Mouse (Mus musculus): Measurements from ENCODE around the gene Ccdc116.

Ccdc116 gene

DNA sequence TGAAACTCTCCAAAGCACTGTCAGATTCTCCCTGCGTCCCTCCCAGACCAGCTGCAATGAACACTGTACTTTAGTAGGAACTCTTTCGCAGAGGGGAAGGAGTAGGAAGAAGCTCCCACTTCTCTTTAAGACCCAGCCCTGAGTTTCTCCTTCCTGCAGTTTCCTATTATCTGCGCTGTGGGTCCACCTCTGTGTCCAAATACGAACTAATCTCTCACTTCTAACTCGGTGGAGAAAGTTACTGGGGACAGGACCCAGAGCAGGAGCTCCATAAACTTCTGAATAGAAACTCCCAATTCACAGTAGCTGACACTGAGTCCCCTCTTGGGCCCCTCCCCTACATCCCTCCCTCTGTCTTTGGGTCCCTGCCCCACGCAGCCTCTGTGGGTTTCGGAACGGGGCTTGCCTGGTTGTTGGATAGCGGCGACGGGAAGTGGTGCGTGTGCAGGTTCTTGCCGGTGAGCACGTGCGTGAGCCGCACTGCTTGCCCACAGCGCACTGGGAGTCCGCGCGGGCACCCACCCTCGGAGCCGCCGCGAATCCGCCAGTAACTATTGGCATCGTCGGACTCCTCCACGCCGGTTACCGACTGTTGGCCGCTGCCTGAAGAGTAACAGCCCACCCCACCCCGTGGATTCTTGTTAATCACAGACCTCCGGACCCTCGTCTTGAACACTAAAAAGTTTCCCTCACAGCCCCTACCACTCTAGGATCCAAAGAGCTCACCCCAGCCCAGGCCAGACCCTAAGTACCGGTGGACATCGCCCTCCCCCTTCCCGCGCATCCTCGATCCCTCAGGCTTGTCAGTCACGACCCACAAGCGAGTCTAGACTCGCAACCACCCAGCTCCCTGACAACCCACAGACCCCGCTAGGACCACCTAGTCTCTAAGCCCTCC, 15.6 kb downstream of the Ccdc116 start:
- peak; percentile 54 for DNase-seq (ENCODE audit: low spot score)

DNA sequence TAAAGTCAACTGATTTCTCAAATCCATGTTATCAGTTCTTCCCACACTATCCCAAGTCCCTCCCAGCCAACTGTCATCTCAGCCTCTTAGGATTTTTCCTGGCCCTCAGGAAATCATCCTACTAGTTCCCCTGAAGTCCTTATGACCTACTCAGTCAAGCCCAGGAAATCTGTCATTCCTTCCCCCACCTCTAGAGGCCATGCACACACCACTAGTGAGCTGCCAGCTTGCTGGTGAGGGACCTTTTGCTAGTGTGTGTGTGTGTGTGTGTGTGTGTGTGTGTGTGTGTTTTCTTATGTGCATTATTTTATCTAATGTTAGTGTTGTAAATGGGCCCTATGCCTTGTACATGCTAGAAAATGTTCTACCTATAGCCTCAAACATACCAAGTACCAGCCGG, 19.7 kb downstream of the Ccdc116 start:
- no peak for DNase-seq (ENCODE audit: low spot score)

DNA sequence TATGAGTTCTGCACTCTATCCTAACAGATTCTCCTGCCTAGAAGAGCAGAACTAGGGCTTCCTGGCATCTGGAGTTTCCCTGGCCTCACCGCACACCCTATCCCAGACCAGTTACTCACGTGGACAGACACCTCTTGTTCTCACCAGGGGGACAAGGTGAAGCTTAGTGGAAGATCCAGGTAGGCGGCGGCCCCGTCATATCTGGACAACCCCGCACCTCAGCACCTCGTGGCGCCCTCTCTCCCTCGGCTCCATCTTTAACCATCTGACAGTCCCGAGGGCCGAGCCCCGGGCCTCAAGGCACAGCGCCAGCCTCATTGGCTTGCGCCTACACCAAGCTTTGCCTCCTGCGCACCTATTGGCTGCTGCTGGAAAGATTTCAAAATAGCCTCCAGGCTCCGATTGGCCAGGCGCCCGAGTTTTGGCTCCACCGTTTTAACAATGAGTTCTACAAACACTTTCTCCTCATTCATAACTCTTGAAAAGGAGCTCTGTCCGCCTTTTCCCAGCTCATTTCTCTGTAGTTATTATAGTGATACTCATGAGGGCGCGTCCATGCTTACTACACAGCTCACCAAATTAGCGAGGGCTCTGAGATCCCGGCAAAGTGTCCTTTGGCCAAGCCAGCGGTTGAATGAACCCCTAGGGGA, 22.0 kb downstream of the Ccdc116 start, which contains the start of gene 2610318N02Rik:
2610318N02Rik (minus strand) TSS at position 297 of the 650 bp plus-strand sequence.
- DNase-seq (ENCODE audit: low spot score), result peak; percentile 79

DNA sequence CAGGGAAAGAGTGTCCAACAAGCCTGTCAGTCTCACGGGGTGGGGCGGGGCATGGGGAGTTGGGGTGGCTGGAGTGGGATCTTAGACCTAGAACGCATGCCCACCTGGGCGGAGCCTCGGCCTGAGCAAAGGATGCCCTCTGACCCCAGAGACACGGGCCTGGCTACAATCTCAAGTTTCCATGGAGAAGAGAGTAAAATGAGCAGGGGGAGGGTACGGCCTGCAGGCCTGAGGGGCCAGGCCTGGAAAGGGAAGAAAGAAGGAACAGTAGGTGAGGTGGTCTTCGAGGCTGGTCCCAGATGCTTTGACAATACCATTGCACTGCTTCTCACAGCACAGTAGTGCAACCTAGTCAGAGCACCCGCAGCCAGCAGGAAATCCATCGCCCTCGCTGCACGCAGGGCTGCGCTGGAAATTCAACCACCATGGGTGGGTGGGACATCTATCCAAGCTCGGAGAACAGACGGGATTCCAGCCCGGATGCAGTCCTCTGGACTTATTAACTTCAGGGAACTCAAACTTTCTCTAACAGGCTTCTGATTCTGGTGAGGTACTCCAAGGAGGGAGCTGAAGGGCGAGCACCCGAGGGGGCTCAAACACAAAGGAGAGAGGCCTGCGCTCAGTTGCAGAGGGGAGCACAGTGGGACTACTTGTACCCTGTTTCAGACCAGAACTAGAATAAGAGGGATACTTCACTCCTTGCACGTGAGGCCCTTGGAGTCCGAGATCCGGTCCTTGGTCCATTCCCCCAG, 22.7 kb downstream of the Ccdc116 start:
- no peak for DNase-seq (ENCODE audit: low spot score)

DNA sequence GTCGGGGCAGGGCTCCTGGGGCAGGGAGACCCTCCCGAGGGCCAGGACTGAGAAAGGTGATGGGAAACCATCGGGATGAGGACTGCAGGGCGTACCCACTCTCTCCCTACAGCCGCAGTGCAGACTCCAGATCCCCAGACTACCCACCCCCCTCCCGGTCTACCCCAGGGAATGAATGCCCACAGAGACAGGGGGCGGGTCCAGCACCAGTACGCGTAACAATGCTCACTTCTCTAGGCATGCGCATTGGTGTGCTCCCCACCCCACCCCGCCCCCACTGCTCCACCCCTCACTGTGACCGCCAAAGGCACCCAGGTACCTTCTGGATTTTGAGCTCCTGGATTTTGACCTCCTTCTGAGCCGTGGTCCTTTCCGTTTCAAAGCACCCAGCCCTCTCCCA, 25.5 kb downstream of the Ccdc116 start:
- no peak for DNase-seq (ENCODE audit: low spot score)

DNA sequence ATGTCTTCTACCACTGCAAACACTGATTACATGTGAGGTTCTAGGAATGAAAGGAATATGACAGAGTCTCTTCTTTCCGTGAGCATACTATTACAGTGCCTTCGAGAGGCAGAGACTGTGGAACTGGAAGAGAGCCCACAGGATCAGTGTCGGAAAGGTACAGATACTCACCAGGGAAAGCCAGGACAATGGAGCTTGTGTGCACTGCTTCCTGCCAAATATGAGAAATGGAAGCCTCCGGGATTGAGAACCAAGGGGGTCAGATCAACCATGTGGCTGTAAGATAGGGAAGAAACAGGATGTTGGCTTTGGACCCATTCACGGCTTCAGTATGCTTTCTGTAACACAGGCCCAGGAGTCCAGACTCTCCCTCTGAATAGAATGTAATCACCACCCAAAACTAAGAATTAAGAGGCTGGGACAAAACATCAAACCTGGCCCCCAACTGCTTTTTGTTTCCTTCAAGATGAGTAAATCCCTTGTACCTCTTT, 29.7 kb downstream of the Ccdc116 start:
- DNase-seq (ENCODE audit: low spot score), result no peak

DNA sequence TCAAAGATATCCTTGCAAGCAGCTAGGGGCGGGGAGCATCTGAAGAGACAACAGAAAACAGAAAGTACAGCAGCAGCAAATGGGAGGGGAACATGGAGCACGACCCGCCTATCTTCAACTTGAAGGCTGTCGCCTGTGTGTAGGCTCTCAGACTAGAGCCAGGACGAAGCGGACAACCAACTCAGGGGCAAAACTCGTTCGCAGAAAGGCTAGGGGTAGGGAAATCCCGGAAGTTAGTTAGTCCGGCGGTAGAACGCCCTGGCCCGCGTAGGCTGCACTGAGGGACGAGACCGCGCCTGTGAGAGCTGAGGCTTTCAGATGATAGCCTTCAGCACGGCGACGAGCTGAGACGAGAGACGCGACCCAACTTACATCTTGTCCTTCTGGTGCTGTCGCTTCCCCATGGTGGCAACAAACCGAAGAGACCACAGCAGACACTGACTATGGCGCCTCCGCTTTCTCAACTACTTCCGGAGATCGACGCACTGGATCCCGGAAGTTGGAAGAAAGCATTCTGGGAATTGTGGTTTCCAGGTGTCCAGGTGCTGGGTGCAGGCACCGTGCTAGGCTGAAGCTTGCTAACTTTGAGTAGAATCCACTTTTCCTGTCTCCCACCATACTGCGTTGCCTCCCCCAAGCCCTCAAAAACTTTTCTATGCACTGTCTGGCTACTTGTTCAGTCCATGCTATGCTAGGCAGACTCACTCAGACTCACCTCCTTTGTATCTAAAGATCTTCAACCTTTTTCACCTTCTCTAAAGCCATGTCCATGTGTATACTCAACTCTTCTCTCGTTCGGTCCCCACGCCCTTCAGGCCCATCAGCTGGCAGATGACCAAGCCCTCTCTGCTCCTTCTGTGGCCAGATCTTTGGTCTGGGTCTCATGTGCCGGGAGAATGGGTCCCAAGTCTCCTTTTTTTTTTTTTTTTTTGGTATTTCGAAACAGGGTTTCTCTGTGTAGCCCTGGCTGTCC, 36.0 kb downstream of the Ccdc116 start, which contains the start of gene Ppil2:
Ppil2 (minus strand) TSS at position 487 of the 973 bp plus-strand sequence.
- DNase-seq (ENCODE audit: low spot score), result peak; percentile 83

DNA sequence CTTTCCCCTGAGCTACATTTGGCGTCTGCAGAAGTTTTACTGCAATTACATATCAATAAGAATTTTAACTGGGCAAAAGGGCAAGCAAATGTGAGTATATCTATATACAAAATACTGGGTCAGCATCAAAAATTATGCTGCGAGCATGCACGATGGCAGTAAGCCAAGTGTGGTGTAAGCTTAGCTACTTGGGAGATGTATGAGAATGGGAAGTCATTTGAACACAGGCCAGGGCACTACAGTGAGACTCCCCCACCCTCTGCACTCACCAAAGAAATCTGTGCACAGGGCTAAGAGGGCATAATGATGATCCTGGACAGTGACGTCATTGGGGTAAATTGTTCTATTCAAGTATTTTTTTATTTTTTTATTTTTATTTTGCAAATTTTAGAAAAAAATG, 42.4 kb downstream of the Ccdc116 start:
- DNase-seq (ENCODE audit: low spot score), result no peak

DNA sequence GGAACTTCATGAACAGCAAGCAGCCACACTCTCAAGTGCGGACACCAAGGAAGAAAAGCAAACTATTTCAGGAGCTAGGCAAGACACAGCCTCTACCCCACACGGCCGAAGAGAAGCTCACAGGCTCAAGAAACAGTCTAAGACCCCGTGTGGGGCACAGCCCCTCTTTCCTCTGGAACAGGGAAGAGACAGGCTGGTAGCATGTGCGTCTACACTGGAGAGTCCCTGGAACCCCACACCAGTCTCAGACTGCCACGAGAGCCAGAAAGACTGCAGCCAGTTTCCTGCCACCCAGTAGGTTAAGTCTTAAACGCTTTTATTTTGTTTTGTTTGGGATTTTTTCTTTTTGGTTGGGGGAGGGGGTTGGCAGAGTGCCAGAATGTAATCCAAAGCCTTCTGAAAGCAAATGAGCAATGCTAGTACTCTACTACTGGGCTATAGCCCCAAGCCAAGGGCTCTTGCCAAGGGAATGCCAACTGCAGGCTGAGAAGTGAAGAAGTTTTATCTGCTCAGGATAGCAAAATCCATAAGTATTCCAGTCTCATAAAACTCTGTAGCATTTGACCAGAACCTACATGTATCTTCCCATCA, 44.3 kb downstream of the Ccdc116 start:
- DNase-seq (ENCODE audit: low spot score), result no peak

DNA sequence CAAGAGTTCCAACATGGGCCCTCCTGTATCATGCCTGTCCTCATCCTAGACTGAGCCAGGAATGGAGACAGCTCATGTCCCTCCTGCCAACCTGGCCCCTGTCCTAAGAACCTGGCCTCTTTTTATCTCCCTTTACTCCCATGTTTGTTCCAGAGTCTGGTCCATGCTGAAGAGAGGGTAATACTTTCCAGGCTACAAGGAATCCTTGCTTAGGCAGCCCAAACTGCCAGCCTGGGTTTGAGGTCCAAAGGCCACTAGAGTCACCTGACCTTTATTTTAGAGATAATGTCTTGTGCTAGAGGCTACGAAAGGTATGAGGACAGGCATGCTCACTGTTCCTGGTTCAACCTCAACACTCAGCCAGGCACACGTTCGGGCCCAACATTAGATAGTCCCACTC, 50.1 kb downstream of the Ccdc116 start:
- no peak for DNase-seq (ENCODE audit: low spot score)
